Mouse (Mus musculus): ENCODE data around the gene Tstd3. TPM values are rescaled to one million over a fixed set of nuclear protein-coding genes. Genes with fewer than 3 reads are reported as not detected.

Tstd3 gene
- total and polyA plus RNA-seq, 2 experiments, result 5.4 to 32.0 TPM

- no peak overlapping the region for H3K27ac ChIP-seq (replicated peaks; ENCODE audit: insufficient read depth, low read depth, low read length)
- DNase-seq (ENCODE audit: extremely low read depth, low read depth, low spot score), result peak; percentile 53
- H3K79me2 ChIP-seq (ENCODE audit: control insufficient read depth, insufficient read depth, low read length), result no peaks in the 10 kb centered on the region
- TF ChIP-seq CTCF (IDR thresholded peaks at IDR 0.05; ENCODE audit: low read depth, low read length) (peak; percentile 26; the same call in 1 of the 2 replicates), POLR2A (IDR thresholded peaks at IDR 0.05; ENCODE audit: extremely low read depth, insufficient read depth, low read length) (no peak)
- no peak overlapping the region for H3K9ac ChIP-seq (ENCODE audit: low read depth, low read length)
- H3K27me3 ChIP-seq (ENCODE audit: control insufficient read depth, insufficient read depth, low read length), result no peaks in the 10 kb centered on the region
- WGBS, result 34% methylated on average over 4 of the region's 4 CpGs
- peaks cover 15% of the 10 kb centered on the region for H3K36me3 ChIP-seq (ENCODE audit: control insufficient read depth, insufficient read depth, low read length)
- no peak overlapping the region for H3K4me3 ChIP-seq (ENCODE audit: insufficient read depth, low read depth, low read length)
- H3K4me1 ChIP-seq (ENCODE audit: control insufficient read depth, insufficient read depth, low read length), result no peaks in the 10 kb centered on the region
These were observed 27.8 kb downstream of the Tstd3 start for GRCm38 (mm10) chr4:21739169-21739568.

- Histone ChIP-seq H3K9ac (ENCODE audit: low read depth, low read length) (peak within 1 kb of the TSS; percentile 73), H3K79me2 (ENCODE audit: control insufficient read depth, insufficient read depth, low read length) (no peaks in the 10 kb centered on the region; the same call in 1 of the 2 replicates), H3K36me3 (ENCODE audit: control insufficient read depth, insufficient read depth, low read length) (no peaks in the 10 kb centered on the region; the same call in 1 of the 2 replicates), H3K27me3 (ENCODE audit: control insufficient read depth, insufficient read depth, low read length) (no peaks in the 10 kb centered on the region), H3K27ac (replicated peaks; ENCODE audit: insufficient read depth, low read depth, low read length) (peak within 1 kb of the TSS; percentile 18; the same call in 1 of the 2 replicates), H3K4me3 (ENCODE audit: insufficient read depth, low read depth, low read length) (peak within 1 kb of the TSS; percentile 86), H3K4me1 (ENCODE audit: control insufficient read depth, insufficient read depth, low read length) (peaks cover 3% of the 10 kb centered on the region; the same call in 1 of the 2 replicates)
- DNase-seq (ENCODE audit: extremely low read depth, low read depth, low spot score), result peak; percentile 84
- TF ChIP-seq CTCF (IDR thresholded peaks at IDR 0.05; ENCODE audit: low read depth, low read length) (no peak), POLR2A (IDR thresholded peaks at IDR 0.05; ENCODE audit: extremely low read depth, insufficient read depth, low read length) (peak; percentile 65)
- under 1% methylated on average over 37 of the region's 37 CpGs for WGBS
These were observed 39.3 kb downstream of the Tstd3 start, which contains the start of gene Ccnc for GRCm38 (mm10) chr4:21727615-21728165. Ccnc (plus strand) TSS chr4:21727701.

- Histone ChIP-seq H3K9ac (ENCODE audit: low read depth, low read length) (0 out of 2 replicates have a peak overlapping the region, but pooled peaks have one; percentile 8), H3K79me2 (ENCODE audit: control insufficient read depth, insufficient read depth, low read length) (no peaks in the 10 kb centered on the region; the same call in 1 of the 2 replicates), H3K27ac (replicated peaks; ENCODE audit: insufficient read depth, low read depth, low read length) (no peak overlapping the region), H3K27me3 (ENCODE audit: control insufficient read depth, insufficient read depth, low read length) (no peaks in the 10 kb centered on the region), H3K4me3 (ENCODE audit: insufficient read depth, low read depth, low read length) (peak overlapping the region; percentile 86), H3K36me3 (ENCODE audit: control insufficient read depth, insufficient read depth, low read length) (no peaks in the 10 kb centered on the region), H3K4me1 (ENCODE audit: control insufficient read depth, insufficient read depth, low read length) (peaks cover 3% of the 10 kb centered on the region; the same call in 1 of the 2 replicates)
- peak; percentile 66 for DNase-seq (ENCODE audit: extremely low read depth, low read depth, low spot score)
- TF ChIP-seq CTCF (IDR thresholded peaks at IDR 0.05; ENCODE audit: low read depth, low read length) (no peak), POLR2A (IDR thresholded peaks at IDR 0.05; ENCODE audit: extremely low read depth, insufficient read depth, low read length) (no peak)
- under 1% methylated on average over 22 of the region's 22 CpGs for WGBS
These were observed 39.9 kb downstream of the Tstd3 start for GRCm38 (mm10) chr4:21726912-21727614.

- Histone ChIP-seq H3K27me3 (ENCODE audit: control insufficient read depth, insufficient read depth, low read length) (no peaks in the 10 kb centered on the region), H3K79me2 (ENCODE audit: control insufficient read depth, insufficient read depth, low read length) (no peaks in the 10 kb centered on the region; the same call in 1 of the 2 replicates), H3K36me3 (ENCODE audit: control insufficient read depth, insufficient read depth, low read length) (no peaks in the 10 kb centered on the region), H3K27ac (replicated peaks; ENCODE audit: insufficient read depth, low read depth, low read length) (no peak overlapping the region), H3K9ac (ENCODE audit: low read depth, low read length) (no peak overlapping the region), H3K4me1 (ENCODE audit: control insufficient read depth, insufficient read depth, low read length) (no peaks in the 10 kb centered on the region), H3K4me3 (ENCODE audit: insufficient read depth, low read depth, low read length) (no peak overlapping the region)
- TF ChIP-seq POLR2A (IDR thresholded peaks at IDR 0.05; ENCODE audit: extremely low read depth, insufficient read depth, low read length), result no peak
- DNase-seq (ENCODE audit: extremely low read depth, low read depth, low spot score), result no peak
- WGBS, result 59% methylated on average over 7 of the region's 7 CpGs
These were observed 44.2 kb downstream of the Tstd3 start for GRCm38 (mm10) chr4:21722752-21723334.

- no peak overlapping the region for H3K9ac ChIP-seq (ENCODE audit: low read depth, low read length)
- no peak overlapping the region for H3K4me3 ChIP-seq (ENCODE audit: insufficient read depth, low read depth, low read length)
- H3K36me3 ChIP-seq (ENCODE audit: control insufficient read depth, insufficient read depth, low read length), result no peaks in the 10 kb centered on the region
- 6% methylated on average over 13 of the region's 13 CpGs for WGBS
- H3K4me1 ChIP-seq (ENCODE audit: control insufficient read depth, insufficient read depth, low read length), result no peaks in the 10 kb centered on the region
- no peaks in the 10 kb centered on the region for H3K27me3 ChIP-seq (ENCODE audit: control insufficient read depth, insufficient read depth, low read length)
- TF ChIP-seq POLR2A (IDR thresholded peaks at IDR 0.05; ENCODE audit: extremely low read depth, insufficient read depth, low read length) (no peak), CTCF (IDR thresholded peaks at IDR 0.05; ENCODE audit: low read depth, low read length) (no peak)
- H3K27ac ChIP-seq (replicated peaks; ENCODE audit: insufficient read depth, low read depth, low read length), result no peak overlapping the region
- DNase-seq (ENCODE audit: extremely low read depth, low read depth, low spot score), result peak; percentile 50
- no peaks in the 10 kb centered on the region for H3K79me2 ChIP-seq (ENCODE audit: control insufficient read depth, insufficient read depth, low read length)
These were observed 54.9 kb downstream of the Tstd3 start for GRCm38 (mm10) chr4:21712147-21712546.

Other genes starting within 250 kb of the Tstd3 start
- not detected in 2 replicates for gene Prdm13, start 81.2 kb downstream of the Tstd3 start, total RNA-seq (2014; rRNA removed)
- not detected in 2 replicates for gene Prdm13, start 81.2 kb downstream of the Tstd3 start, polyA plus RNA-seq (2012; rRNA removed)
- 15.9 and 19.0 TPM in 2 replicates for gene Ccnc, start 39.5 kb downstream of the Tstd3 start, total RNA-seq (2014; rRNA removed)
- 4.4 and 6.0 TPM in 2 replicates for gene Ccnc, start 39.5 kb downstream of the Tstd3 start, polyA plus RNA-seq (2012; rRNA removed)
- 10.2 and 11.8 TPM in 2 replicates for gene Usp45, start 56 bp downstream of the Tstd3 start, total RNA-seq (2014; rRNA removed)
- 1.7 and 2.0 TPM in 2 replicates for gene Usp45, start 56 bp downstream of the Tstd3 start, polyA plus RNA-seq (2012; rRNA removed)
- gene Pnisr, start 80.4 kb upstream of the Tstd3 start, total RNA-seq (2014; rRNA removed), result 63.4 and 74.4 TPM in 2 replicates
- 13.9 and 23.4 TPM in 2 replicates for gene Pnisr, start 80.4 kb upstream of the Tstd3 start, polyA plus RNA-seq (2012; rRNA removed)
- 13.0 and 17.9 TPM in 2 replicates for gene Coq3, start 112.5 kb upstream of the Tstd3 start, total RNA-seq (2014; rRNA removed)
- gene Coq3, start 112.5 kb upstream of the Tstd3 start, polyA plus RNA-seq (2012; rRNA removed), result 3.6 and 4.1 TPM in 2 replicates
- gene Faxc, start 164.1 kb upstream of the Tstd3 start, total RNA-seq (2014; rRNA removed), result 0.07 and 0.09 TPM in 2 replicates
- 0.02 TPM in 1 of 2 replicates, not detected in the other for gene Faxc, start 164.1 kb upstream of the Tstd3 start, polyA plus RNA-seq (2012; rRNA removed)